Mouse (Mus musculus) right cerebral cortex, postnatal 25 days (tissue): ENCODE measurements around the gene Wapl.

Experiments
- DNase-seq: peaks from one replicate; pipeline ENCODE4 v3.0.0; 2022

The Wapl gene

DNA sequence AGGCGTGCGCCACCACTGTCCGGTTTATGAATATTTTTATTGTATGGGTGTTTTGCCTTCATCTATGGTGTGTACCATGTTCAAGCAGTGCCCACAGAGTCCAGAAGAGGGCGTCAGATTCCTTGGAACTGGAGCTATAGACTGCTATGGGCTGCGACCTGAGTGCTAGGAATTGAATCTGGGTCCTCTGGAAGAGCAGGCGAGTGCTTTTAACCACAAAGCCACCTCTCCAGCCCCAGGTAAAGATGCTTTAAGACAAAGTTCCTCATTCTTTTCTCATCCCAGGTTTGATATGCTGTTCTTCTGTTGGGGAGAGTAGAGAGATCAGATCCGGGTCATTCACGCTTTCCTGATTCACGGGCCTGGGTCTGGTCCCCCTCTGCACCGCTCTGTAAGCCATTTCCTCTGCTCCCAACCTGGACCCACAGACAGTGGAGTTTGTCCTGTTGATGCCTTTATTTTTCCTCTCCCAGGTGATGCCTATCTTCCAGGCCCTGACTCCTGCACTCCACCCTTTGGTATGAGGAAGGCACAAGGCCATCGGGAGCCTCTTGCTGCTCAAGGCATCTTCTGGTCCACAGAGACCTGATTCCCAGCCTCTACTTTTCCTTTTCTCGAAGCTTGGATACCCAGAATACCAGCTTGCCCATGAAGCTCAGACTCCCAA lies 103.1 kb downstream of the Wapl start:
- no peak for DNase-seq

DNA sequence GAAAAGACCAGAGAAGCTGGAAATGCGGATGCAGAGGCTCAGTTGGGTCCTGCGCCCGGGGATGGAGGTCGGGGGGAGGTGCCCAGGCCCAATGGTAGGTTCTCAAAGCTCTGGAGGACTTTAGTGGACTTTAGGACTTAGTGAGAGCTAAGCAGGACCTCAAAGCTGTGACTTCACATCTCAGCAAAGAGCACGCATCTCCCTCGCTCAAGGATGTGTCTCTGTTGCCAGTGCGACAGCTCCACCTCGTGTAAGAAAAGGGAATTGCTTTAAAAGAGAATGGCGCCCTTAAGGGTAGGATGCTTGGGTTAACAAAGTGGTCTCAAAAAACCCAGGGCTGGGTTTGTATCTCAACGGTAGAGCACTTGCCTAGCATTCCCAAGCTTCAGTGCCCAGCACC lies 104.1 kb downstream of the Wapl start:
- DNase-seq, result no peak

DNA sequence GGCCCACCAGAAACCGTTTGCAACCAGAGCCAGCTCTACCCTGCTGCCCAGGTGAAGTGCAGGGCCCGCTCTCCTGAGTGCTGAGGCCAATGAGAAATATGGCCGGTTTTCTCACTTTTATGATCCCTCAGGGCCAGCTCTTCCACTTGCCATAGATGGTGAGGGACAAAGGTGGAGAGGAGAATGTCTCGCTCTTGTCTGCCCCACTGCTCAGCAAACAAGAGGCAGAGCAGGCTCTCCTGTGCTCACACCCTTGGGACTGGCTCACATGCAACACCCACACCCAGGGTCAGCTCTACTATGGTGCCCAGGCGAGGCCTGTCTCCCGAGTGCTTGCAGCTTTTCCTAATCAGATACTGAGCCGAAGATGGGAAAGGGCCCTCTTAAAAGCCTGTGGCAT lies 105.0 kb downstream of the Wapl start:
- DNase-seq, result no peak

GRCm38 (mm10) chr14:34793406-34794037 lies 119.8 kb downstream of the Wapl start:
- no peak for DNase-seq
